Mouse (Mus musculus) bone marrow macrophage, adult 2 months (primary cell): ENCODE measurements around the gene Pigr.

ENCODE experiments used
- CTCF ChIP-seq: IDR thresholded peaks from 2 replicates; pipeline ENCODE4 v1.5.1; 2012; ENCODE audit warnings: low read depth, mild to moderate bottlenecking, low read length, moderate library complexity
- POLR2A ChIP-seq: IDR thresholded peaks from 2 replicates; pipeline ENCODE4 v1.6.1; 2012; ENCODE audit warnings: mild to moderate bottlenecking, low read depth, low read length, borderline replicate concordance

DNA sequence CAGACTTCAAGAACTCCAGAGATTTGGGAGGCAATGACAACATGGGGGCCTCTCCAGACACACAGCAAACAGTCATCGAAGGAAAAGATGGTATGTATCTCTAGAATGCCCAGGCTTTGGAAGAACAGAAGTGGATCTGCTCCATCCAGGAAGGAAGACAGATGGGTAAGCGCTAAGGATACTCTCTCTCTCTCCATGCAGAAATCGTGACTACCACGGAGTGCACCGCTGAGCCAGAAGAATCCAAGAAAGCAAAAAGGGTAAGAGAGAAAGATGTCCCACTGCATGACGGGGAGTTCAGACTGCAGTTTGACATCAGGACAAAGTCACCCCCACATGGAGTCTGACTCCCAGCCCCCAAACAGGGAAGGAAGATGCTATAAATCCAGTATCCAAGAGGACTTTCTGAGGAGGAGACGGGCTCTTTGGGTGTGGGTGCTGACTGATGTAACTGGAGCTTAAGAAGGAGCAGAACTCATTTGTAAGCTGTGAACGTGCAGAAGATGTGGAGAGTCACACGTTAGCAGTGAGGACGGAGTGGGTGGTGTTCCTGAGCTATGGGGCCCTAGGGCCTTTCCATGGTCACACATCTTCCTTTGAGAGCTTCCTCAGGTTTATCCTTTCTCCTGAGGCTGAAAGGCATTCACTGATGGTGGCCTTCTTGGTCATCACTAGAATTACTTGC is 23.2 kb downstream of the Pigr start:
- TF ChIP-seq CTCF (no peak), POLR2A (no peak)
